Mouse (Mus musculus) forebrain, embryonic 16.5 days (tissue): Measurements from ENCODE around the gene Spag7. TPM values are rescaled to one million over a fixed set of nuclear protein-coding genes. Genes with fewer than 3 reads are reported as not detected.
A peak's percentile ranks its signal among the peaks of the same experiment; 100 is the strongest.

Source experiments
- ATAC-seq: fragments of 200-750 bp; cut with Nextera tagmentation; 2 replicates; pipeline ENCODE4 v1.8.0; 2017; ENCODE audit warnings: mild to moderate bottlenecking, moderate library complexity
- H3K27ac ChIP-seq: fragments of 300-500 bp; sonication (generic); 2 replicates; pipeline ENCODE4 v1.5.1; 2014; ENCODE audit warnings: low read length, control low read depth
- H3K27me3 ChIP-seq: fragments of 300-500 bp; sonication (generic); replicated peaks from 2 replicates; pipeline ENCODE4 v1.6.1; 2014; ENCODE audit warnings: low read length; ENCODE audit not compliant: control insufficient read depth, insufficient read depth
- H3K36me3 ChIP-seq: fragments of 300-500 bp; sonication (generic); 2 replicates; pipeline ENCODE4 v1.6.1; 2014; ENCODE audit not compliant: control insufficient read depth, insufficient read depth
- H3K4me1 ChIP-seq: fragments of 300-500 bp; sonication (generic); replicated peaks from 2 replicates; pipeline ENCODE4 v1.6.1; 2014; ENCODE audit warnings: low read length; ENCODE audit not compliant: control insufficient read depth, insufficient read depth
- H3K4me2 ChIP-seq: fragments of 300-500 bp; sonication (generic); 2 replicates; pipeline ENCODE4 v1.6.1; 2014; ENCODE audit warnings: mild to moderate bottlenecking, low read length, control low read depth
- H3K4me3 ChIP-seq: fragments of 300-500 bp; sonication (generic); replicated peaks from 2 replicates; pipeline ENCODE4 v1.5.1; 2014; ENCODE audit warnings: mild to moderate bottlenecking, low read length, control low read depth
- H3K9ac ChIP-seq: fragments of 300-500 bp; sonication (generic); replicated peaks from 2 replicates; pipeline ENCODE4 v1.6.1; 2014; ENCODE audit warnings: low read depth, low read length, control low read depth
- H3K9me3 ChIP-seq: fragments of 300-500 bp; sonication (generic); 2 replicates; pipeline ENCODE4 v1.6.1; 2016; ENCODE audit warnings: low read length; ENCODE audit not compliant: control insufficient read depth
- WGBS: fragments of 180-500 bp; shearing (Covaris S2); extraction: QIAGEN DNeasy Blood & Tissue Kit; methylation state at CpG from one replicate; pipeline ENCODE4 v1.1.7; 2014; 5-methylcytosine and 5-hydroxymethylcytosine counted together
- polyA plus RNA-seq: library from polyadenylated mRNA; unstranded; fragments of >200 nt; fragmentation: Nextera tagmentation; extraction: Ambion mirVana; gene quantifications from 2 replicates; pipeline ENCODE4 v1.2.1, GENCODE M21; 2015

Spag7 gene
- polyA plus RNA-seq, 1 experiment from 2014 or later: 146 TPM

GRCm38 (mm10) chr11:70660571-70660970, 8.6 kb downstream of the Spag7 start:
- H3K4me3 ChIP-seq: no peak overlapping the region
- WGBS: 94% methylated on average over 8 of the region's 8 CpGs

GRCm38 (mm10) chr11:70658942-70659341, 10.3 kb downstream of the Spag7 start:
- Histone ChIP-seq H3K36me3 (peaks cover 14% of the 10 kb centered on the region), H3K4me3 (no peak overlapping the region), H3K27ac (no peak overlapping the region), H3K4me2 (no peak overlapping the region), H3K4me1 (peaks cover 14% of the 10 kb centered on the region), H3K9ac (no peak overlapping the region), H3K9me3 (no peaks in the 10 kb centered on the region), H3K27me3 (no peaks in the 10 kb centered on the region)
- 83% methylated on average over 8 of the region's 8 CpGs for WGBS
- ATAC-seq: no peak

More at GRCm38 (mm10) chr11:70660571-70660970, 8.6 kb downstream of the Spag7 start:
- H3K9ac ChIP-seq: no peak overlapping the region
- H3K4me1 ChIP-seq: peaks cover 9% of the 10 kb centered on the region
- no peak overlapping the region for H3K4me2 ChIP-seq
- no peak overlapping the region for H3K27ac ChIP-seq
- H3K36me3 ChIP-seq: peaks cover 26% of the 10 kb centered on the region
- no peak for ATAC-seq
- H3K27me3 ChIP-seq: no peaks in the 10 kb centered on the region
- no peaks in the 10 kb centered on the region for H3K9me3 ChIP-seq

GRCm38 (mm10) chr11:70658521-70658920, 10.7 kb downstream of the Spag7 start:
- peaks cover 14% of the 10 kb centered on the region for H3K4me1 ChIP-seq
- no peak overlapping the region for H3K9ac ChIP-seq
- H3K9me3 ChIP-seq: no peaks in the 10 kb centered on the region
- H3K4me2 ChIP-seq: no peak overlapping the region
- no peak overlapping the region for H3K4me3 ChIP-seq
- H3K27me3 ChIP-seq: no peaks in the 10 kb centered on the region
- no peak for ATAC-seq
- H3K27ac ChIP-seq: no peak overlapping the region
- peaks cover 12% of the 10 kb centered on the region; the same call in 1 of the 2 replicates for H3K36me3 ChIP-seq
- 93% methylated on average over 5 of the region's 5 CpGs for WGBS

GRCm38 (mm10) chr11:70657991-70658390, 11.2 kb downstream of the Spag7 start:
- WGBS: 69% methylated on average over 9 of the region's 9 CpGs
- H3K9ac ChIP-seq: no peak overlapping the region
- no peak for ATAC-seq
- H3K9me3 ChIP-seq: no peaks in the 10 kb centered on the region
- H3K36me3 ChIP-seq: peaks cover 9% of the 10 kb centered on the region; the same call in 1 of the 2 replicates
- peaks cover 19% of the 10 kb centered on the region for H3K4me1 ChIP-seq
- no peak overlapping the region for H3K27ac ChIP-seq
- no peak overlapping the region for H3K4me2 ChIP-seq
- no peaks in the 10 kb centered on the region for H3K27me3 ChIP-seq
- H3K4me3 ChIP-seq: no peak overlapping the region

- H3K27ac ChIP-seq: no peak overlapping the region
- 59% methylated on average over 6 of the region's 6 CpGs for WGBS
- H3K4me2 ChIP-seq: no peak overlapping the region
- H3K4me1 ChIP-seq: peaks cover 23% of the 10 kb centered on the region
- H3K36me3 ChIP-seq: peaks cover 6% of the 10 kb centered on the region; the same call in 1 of the 2 replicates
- H3K9ac ChIP-seq: no peak overlapping the region
- H3K9me3 ChIP-seq: no peaks in the 10 kb centered on the region
- H3K27me3 ChIP-seq: no peaks in the 10 kb centered on the region
- no peak overlapping the region for H3K4me3 ChIP-seq
- ATAC-seq: no peak
Observed at GRCm38 (mm10) chr11:70657573-70657972, 11.6 kb downstream of the Spag7 start.

- H3K36me3 ChIP-seq: peaks cover 5% of the 10 kb centered on the region; the same call in 1 of the 2 replicates
- H3K4me2 ChIP-seq: peak within 1 kb of the TSS; percentile 98
- no peak for ATAC-seq
- H3K4me3 ChIP-seq: peak within 1 kb of the TSS; percentile 100
- H3K27ac ChIP-seq: no peak within 1 kb of the TSS; the same call in 1 of the 2 replicates
- WGBS: 9% methylated on average over 3 of the region's 3 CpGs
- peaks cover 29% of the 10 kb centered on the region for H3K4me1 ChIP-seq
- no peaks in the 10 kb centered on the region for H3K27me3 ChIP-seq
- H3K9ac ChIP-seq: peak within 1 kb of the TSS; percentile 58
- no peaks in the 10 kb centered on the region for H3K9me3 ChIP-seq
Observed at GRCm38 (mm10) chr11:70656964-70657363, 12.3 kb downstream of the Spag7 start, which contains the start of gene Eno3. Gene Eno3, plus strand, starts transcription at chr11:70657202.

- no peak overlapping the region; the same call in 1 of the 2 replicates for H3K4me3 ChIP-seq
- 0 out of 2 replicates have a peak overlapping the region, but pooled peaks have one; percentile 2 for H3K9ac ChIP-seq
- ATAC-seq: no peak
- H3K4me2 ChIP-seq: peak overlapping the region; percentile 98
- H3K27me3 ChIP-seq: no peaks in the 10 kb centered on the region
- H3K9me3 ChIP-seq: no peaks in the 10 kb centered on the region
- 8% methylated on average over 16 of the region's 16 CpGs for WGBS
- H3K4me1 ChIP-seq: peaks cover 32% of the 10 kb centered on the region
- H3K36me3 ChIP-seq: peaks cover 4% of the 10 kb centered on the region; the same call in 1 of the 2 replicates
- H3K27ac ChIP-seq: no peak overlapping the region
Observed at GRCm38 (mm10) chr11:70656456-70656927, 12.7 kb downstream of the Spag7 start.

- Histone ChIP-seq H3K4me1 (peaks cover 32% of the 10 kb centered on the region), H3K9ac (peak overlapping the region; percentile 96), H3K9me3 (no peaks in the 10 kb centered on the region), H3K4me2 (peak overlapping the region; percentile 98), H3K4me3 (peak overlapping the region; percentile 100), H3K27me3 (no peaks in the 10 kb centered on the region), H3K36me3 (peaks cover 9% of the 10 kb centered on the region), H3K27ac (peak overlapping the region; percentile 95)
- under 1% methylated on average over 57 of the region's 61 CpGs for WGBS
- ATAC-seq: no peak
Observed at GRCm38 (mm10) chr11:70655571-70656455, 13.4 kb downstream of the Spag7 start.

GRCm38 (mm10) chr11:70654923-70655570, 14.2 kb downstream of the Spag7 start:
- Histone ChIP-seq H3K4me2 (peak overlapping the region; percentile 98), H3K9ac (peak overlapping the region; percentile 96), H3K9me3 (no peaks in the 10 kb centered on the region), H3K4me1 (peaks cover 32% of the 10 kb centered on the region), H3K4me3 (peak overlapping the region; percentile 100), H3K36me3 (peaks cover 15% of the 10 kb centered on the region), H3K27ac (peak overlapping the region; percentile 95), H3K27me3 (no peaks in the 10 kb centered on the region)
- WGBS: under 1% methylated on average over 47 of the region's 48 CpGs
- peak; percentile 65 for ATAC-seq
